Mouse (Mus musculus): ENCODE results near the gene Immp2l.

Immp2l gene

GRCm38 (mm10) chr12:41425101-41425679, 401.3 kb downstream of the Immp2l start:
- no peak for DNase-seq (ENCODE audit: low spot score in 2 of 2)

DNA sequence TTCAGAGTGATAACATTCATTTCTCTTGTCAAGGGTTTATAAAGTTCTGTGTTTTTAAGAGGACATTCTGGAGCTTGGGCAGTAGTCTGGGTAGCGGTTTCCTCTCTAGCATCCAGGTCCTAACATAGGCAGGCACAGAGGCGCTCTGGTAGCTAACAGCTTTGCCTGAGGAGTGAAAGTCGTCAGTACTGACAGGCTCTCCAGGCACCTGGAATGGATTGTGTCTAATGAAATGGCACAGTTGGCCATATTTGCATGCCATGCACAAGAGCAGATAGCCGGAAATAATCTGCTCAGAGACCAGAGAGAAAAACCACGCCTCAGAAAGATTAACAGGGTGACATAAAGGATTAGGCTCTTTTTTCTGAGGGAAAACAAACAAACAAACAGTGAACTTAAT, 403.6 kb downstream of the Immp2l start:
- DNase-seq (ENCODE audit: low spot score in 2 of 2): no peak

- no peak for DNase-seq (ENCODE audit: low spot score in 2 of 2)
Measured at GRCm38 (mm10) chr12:41428806-41429205, 404.9 kb downstream of the Immp2l start.

DNA sequence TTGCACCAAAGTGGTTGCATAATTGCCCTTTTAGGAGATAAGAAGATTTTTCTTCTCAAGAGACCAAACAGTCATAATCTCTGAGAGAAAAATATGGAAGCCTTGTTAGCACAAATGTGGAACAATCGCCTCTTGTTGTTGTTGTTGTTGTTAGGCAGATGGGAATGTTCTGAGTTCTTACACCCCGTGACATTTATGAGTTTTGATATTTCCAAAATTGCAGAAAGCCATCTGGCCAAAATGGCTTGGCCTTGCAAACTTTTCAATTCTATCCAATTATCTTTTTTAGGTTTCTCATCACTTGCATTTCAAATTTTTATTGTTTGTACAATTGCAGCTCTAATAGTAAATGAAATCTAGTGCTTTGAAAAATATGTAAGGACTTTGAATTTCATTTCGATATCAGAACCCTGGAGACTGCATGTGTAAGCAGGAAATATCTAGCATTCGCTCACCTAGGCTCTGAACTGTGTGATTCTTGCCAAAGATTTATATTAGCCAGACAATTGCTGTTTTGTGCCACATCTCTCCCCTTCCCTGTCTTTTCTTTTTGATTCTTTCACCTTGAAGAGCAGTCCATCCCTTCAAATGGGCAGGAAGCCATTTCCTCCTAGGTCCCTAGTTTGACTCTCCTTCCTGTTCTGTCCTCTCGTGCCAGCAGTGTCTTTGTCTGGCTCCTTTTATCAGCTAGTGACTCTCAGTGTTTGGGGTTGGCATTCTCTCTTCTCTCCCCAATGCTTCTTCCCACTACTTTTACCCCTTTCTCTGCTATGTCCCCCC, 412.5 kb downstream of the Immp2l start:
- no peak for DNase-seq (ENCODE audit: low spot score in 2 of 2)

DNA sequence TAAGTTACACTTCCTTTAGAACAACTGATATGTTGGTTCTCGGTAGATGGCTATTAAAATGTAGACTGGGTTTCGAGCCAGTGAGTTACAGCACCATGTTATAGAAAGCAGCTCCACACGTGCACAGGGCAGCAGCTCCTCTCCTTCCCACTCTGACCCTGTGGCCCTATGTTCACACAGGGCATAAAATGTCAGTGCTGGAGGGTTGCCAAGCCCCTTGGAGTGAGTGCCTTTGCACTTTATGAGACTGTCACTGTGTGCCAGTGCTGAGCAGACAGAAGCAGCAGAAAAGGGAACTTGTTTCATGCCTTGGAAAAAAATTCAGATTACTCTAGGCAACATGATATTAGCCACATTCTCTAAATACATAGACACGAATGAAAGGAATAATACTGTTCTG, 414.6 kb downstream of the Immp2l start:
- DNase-seq (ENCODE audit: low spot score in 2 of 2): no peak

- no peak for DNase-seq (ENCODE audit: low spot score in 2 of 2)
Measured at GRCm38 (mm10) chr12:41468374-41468991, 444.6 kb downstream of the Immp2l start.

DNA sequence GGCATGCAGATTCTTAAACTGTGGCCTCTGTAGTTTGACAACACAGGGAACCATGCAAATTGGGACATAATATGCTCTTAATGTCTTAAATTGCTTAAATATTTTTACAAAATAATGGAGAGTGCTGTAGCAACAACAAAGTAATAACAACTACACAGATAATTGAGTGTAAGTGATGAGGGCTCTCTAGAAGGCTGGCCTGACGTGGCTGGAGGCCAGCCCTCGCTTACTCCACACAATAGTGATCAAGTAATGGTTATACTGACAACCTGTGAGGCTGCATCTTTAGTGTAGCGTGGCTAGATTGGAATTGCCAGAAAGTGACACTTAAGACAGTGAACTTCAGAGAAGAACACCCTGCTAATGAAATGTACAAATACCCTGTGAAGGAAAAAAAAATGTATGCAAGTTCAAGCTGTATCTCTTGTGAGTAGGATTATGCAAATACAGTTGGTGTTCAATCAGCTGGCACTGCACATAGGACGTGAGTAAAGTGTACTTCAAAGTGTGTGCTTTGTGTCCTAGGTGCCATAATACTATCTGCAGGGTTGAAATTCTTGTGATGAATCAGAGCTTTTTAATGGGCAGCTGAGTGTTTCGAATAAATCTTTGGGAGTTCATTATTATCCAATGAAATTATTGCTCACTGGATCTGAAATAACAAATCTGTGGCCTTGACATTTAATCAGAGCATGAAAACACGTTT, 445.4 kb downstream of the Immp2l start:
- DNase-seq (ENCODE audit: low spot score in 2 of 2): no peak

DNA sequence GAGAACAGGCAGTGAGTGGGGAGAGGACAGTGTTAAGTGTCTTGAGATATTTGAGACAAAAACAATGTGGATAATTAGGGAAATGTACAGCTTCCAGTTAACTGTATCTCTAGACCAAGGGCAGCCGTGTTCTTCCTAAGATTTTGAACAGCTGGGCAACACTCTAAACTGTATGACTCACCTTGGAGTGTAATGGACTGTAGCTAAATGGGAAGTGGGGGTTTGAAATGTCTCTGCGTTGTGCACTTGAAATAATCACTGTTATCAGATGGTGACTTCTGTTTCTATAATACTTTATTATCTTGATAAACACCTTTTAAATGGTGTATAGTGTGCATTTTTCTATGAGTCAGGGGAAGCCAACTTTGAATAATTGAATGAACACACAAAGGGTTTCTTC, 457.6 kb downstream of the Immp2l start:
- no peak for DNase-seq (ENCODE audit: low spot score in 2 of 2)

DNA sequence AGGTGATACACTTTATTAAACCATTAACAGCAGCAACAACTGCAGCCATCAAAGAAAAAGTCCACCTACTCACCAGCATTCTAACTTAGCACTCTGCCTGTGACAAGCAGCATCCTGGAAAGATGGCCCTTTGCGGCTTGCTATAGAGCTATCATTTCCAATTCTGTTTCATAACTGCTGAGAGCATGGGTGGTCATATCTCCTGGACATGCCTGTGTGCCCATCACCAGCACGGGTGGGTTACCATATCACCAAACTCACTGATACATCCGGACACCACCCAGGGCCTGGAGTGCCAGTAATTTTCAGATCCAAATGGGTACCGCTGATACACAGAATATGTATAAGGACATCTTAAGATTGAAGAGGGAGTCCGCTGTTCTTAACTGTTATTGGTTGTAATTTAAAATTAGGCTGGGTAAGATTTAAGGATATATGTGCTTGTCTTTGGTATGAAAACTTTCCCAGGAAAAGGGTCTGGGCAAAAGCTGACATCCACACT, 459.3 kb downstream of the Immp2l start:
- DNase-seq (ENCODE audit: low spot score in 2 of 2): no peak

GRCm38 (mm10) chr12:41483593-41484451, 459.9 kb downstream of the Immp2l start:
- DNase-seq (ENCODE audit: low spot score in 2 of 2): no peak

DNA sequence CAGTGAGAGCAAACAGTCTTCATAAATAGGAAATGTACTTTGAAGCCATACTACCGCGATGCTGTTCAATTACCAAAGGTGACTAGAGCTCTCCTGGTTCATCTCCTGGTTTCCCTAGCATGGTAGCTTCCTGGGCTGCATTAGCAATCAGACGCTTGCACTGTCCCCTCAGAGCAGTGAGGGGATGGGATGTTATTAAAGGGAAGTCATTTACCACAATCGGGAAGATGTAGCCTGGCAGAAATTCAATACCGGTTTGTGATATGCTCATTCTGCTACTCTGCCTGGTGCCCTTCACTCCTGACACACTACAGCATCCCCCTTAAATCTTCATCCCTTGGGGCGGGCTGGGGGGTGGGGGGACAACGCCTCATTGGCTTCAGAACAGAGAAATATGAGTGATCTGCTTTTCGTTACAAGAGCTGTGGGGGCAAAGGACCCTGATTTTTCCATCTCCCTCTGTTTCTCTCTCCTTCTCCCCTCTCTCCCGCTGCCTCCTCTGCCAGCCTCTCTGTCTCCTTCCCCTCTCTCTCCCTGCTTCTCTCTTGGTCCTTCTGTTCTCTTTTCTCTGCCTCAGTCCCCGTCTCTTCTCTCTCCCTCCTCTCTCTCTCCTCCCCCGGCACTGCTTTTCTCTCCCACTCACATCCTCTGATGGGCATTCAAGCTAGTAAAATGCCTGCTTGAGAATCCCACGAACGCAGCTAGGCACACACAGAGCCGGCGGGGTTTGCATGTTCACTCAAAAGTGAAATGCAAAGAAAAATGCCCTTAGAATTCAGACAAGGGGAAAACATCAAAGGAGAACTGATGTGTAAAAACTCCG, 461.0 kb downstream of the Immp2l start:
- no peak for DNase-seq (ENCODE audit: low spot score in 2 of 2)

- DNase-seq (ENCODE audit: low spot score in 2 of 2): no peak
Measured at GRCm38 (mm10) chr12:41485512-41486215, 461.8 kb downstream of the Immp2l start.

GRCm38 (mm10) chr12:41486331-41486730, 462.4 kb downstream of the Immp2l start, which contains the start of gene Lrrn3:
Gene Lrrn3 (minus strand): TSS chr12:41486431.
- DNase-seq (ENCODE audit: low spot score in 2 of 2): no peak

GRCm38 (mm10) chr12:41487005-41487404, 463.1 kb downstream of the Immp2l start:
- DNase-seq (ENCODE audit: low spot score in 2 of 2): peak in 1 of 2 experiments; percentile 42

GRCm38 (mm10) chr12:41494620-41495019, 470.7 kb downstream of the Immp2l start:
- DNase-seq (ENCODE audit: low spot score in 2 of 2): no peak

DNA sequence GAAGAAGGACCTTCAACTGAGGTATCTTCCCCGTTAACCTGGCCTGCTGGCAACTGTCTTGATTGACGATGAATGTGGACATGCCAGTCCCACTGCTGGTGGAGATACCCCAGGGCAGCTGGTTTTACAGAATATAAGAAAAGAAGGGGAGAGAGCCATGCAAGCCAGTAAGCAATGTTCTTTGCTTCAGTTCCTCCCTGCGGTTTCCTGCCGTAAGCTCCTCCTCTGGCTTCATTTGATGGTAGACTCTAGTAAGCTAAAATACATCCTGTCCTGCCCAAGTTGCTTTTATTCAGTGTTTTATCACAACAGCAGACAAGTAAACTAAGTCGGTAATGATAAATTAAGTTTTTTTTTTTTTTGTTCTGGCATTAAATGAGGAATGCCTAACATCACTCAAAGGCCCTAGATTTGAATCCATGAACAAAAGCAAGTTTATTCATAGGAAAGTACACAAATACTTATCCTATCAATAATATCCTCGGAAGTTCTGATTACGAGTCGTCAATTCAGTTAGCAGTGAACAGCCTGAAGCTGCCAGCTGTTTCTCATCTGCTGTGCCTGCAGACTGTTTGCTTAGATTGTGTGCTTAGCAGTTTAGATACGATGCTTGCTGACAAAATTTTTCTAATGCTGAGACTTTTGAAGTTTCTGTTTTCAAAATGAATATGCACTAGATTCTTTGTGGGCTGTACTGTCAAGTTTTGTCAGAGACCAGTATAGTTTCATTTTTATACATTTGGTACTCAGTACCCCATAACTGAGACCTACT, 476.3 kb downstream of the Immp2l start:
- DNase-seq (ENCODE audit: low spot score in 2 of 2): peak in 1 of 2 experiments; percentile 17

DNA sequence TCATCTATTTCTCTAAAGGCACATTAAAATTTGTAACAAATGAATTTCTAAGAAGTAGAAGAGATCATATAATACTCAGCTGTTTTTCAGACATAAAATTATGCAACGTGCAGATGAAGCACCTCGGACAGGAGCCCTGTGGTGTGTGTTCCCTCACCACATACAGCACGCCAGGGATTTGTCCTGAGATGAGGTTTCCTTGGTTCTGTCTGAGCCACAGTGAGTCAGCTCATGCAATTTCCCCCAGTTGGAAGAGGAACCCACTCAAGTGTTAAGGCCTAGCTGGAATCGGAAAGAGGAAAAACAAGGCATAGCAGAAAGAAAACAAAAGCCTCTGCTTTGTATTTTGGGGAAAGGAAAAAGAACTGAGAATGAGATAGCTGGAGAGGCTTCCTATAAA, 484.7 kb downstream of the Immp2l start:
- no peak for DNase-seq (ENCODE audit: low spot score in 2 of 2)

- no peak for DNase-seq (ENCODE audit: low spot score in 2 of 2)
Measured at GRCm38 (mm10) chr12:41510588-41510987, 486.7 kb downstream of the Immp2l start.

DNA sequence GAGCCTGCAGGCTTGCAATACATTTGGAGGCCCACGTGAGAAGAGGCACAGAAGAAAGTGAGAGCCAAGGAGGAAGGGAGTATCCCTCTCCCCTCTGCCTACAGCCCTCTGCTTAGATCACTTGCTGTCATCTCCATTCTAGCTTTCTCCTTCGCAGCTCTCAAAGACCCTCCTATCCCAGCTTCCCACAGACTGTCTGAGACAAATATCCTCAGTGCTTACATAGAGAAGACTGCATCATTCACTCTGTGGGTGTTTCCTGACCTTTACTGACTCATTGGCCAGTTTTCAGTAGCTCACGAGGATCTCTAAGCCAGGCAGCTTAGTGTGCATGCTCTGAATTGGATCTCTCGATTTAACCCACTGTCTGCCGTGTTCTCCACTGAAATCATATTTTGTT, 495.0 kb downstream of the Immp2l start:
- DNase-seq (ENCODE audit: low spot score in 2 of 2): no peak

Data from thymus, postnatal 10 days (tissue).